Mouse (Mus musculus): ENCODE results near the gene Ly86.

DNA sequence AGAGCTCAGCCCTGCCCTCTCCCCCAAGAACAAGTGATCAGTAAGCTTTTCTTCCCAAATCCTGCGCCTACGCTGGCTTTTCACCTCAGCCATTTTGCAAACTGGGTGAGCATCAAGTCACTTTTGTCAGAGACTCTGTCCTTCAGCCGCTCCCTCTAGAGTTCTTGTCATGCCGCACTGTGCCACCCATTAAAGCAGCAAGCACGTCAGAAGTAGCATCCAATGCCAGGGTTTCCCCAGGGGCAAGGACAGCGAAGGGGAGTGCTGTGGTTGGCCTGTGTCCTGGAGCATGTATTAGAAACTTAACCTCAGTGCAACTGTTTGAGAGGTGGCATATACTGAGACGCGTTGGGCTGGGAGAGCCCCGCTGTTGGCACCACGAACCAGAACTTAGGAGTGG, 815 bp downstream of the Ly86 start:
- TF ChIP-seq CTCF (IDR thresholded peaks at IDR 0.05; ENCODE audit: insufficient read depth, low read length) (no peak), POLR2A (IDR thresholded peaks at IDR 0.05; ENCODE audit: borderline replicate concordance, extremely low read depth, low read depth, low read length) (no peak)
